Mouse (Mus musculus) E14TG2a.4 (cell line): ENCODE measurements around the gene Manbal.

Experiments used
- H3K27me3 ChIP-seq: 2 replicates; pipeline ENCODE4 v1.6.1; 2014; ENCODE audit warnings: low read length, control low read depth; ENCODE audit not compliant: insufficient read depth
- H3K36me3 ChIP-seq: 2 replicates; pipeline ENCODE4 v1.6.1; 2014; ENCODE audit warnings: low read length, control low read depth; ENCODE audit not compliant: insufficient read depth
- H3K4me1 ChIP-seq: replicated peaks from 2 replicates; pipeline ENCODE4 v1.6.1; 2014; ENCODE audit warnings: low read depth, low read length, control low read depth
- H3K4me3 ChIP-seq: replicated peaks from 2 replicates; pipeline ENCODE4 v1.5.1; 2014; ENCODE audit warnings: mild to moderate bottlenecking, low read length
- H3K9me3 ChIP-seq: 2 replicates; pipeline ENCODE4 v1.6.1; 2014; ENCODE audit warnings: low read length, control low read depth
- CTCF ChIP-seq: conservative IDR thresholded peaks from 2 replicates; pipeline ENCODE4 v1.5.1; 2014; ENCODE audit warnings: low read length
- NANOG ChIP-seq: IDR thresholded peaks from 2 replicates; pipeline ENCODE4 v1.6.1; 2014; ENCODE audit warnings: borderline replicate concordance, low read length, mixed read lengths
- POU5F1 ChIP-seq: IDR thresholded peaks from 2 replicates; pipeline ENCODE4 v1.6.1; 2014; ENCODE audit warnings: low read length, borderline replicate concordance

Manbal gene

DNA sequence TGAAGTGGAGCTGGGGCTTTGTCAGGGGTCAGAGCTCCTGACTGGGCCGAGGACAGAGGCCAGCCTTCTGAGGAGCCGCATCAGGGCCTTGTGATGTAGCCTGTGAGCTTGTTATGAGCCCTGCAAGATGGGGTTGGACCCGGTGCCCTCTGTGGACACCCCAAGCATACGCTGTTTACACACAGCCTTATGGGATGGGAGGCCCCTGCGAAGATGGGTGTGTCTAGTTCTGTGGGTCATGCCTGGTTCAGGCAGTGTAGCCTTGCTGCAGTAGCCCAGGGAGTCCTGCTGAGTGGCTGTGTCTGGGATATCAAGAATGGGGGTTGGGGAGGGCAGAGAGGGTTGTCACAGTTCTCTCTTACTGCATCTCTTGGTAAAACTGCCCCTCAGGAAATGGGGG, 64.5 kb downstream of the Manbal start:
- Histone ChIP-seq H3K9me3 (no peaks in the 10 kb centered on the region), H3K4me1 (peaks cover 99% of the 10 kb centered on the region), H3K36me3 (peaks cover 67% of the 10 kb centered on the region), H3K4me3 (peak overlapping the region; percentile 61), H3K27me3 (no peaks in the 10 kb centered on the region)
- TF ChIP-seq CTCF (no peak), NANOG (no peak), POU5F1 (no peak)

DNA sequence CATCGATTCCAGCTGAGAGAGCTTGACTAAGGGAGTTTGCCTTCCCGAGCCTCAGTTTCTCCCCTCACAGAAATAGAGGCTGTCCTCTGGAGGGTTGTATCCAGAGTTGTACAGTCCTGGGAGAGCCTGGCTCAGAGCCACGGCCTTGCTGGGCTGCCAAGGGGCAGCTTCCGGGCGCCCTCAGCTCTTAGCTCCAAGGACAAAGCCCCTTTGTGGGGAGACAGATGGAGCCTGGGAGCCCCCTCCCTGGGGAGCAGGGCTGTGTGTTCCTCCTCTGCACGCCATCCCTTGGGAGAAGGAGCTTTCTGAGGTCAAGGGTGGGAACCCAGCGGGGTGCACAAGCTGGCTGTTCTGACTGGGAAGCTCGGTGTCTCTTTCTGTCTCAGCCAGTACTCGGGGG, 65.1 kb downstream of the Manbal start:
- H3K9me3 ChIP-seq: no peaks in the 10 kb centered on the region
- H3K27me3 ChIP-seq: no peaks in the 10 kb centered on the region
- no peak for TF ChIP-seq NANOG
- no peak for TF ChIP-seq POU5F1
- no peak for TF ChIP-seq CTCF
- H3K4me3 ChIP-seq: peak overlapping the region; percentile 61
- H3K36me3 ChIP-seq: peaks cover 62% of the 10 kb centered on the region
- H3K4me1 ChIP-seq: peaks cover 99% of the 10 kb centered on the region

DNA sequence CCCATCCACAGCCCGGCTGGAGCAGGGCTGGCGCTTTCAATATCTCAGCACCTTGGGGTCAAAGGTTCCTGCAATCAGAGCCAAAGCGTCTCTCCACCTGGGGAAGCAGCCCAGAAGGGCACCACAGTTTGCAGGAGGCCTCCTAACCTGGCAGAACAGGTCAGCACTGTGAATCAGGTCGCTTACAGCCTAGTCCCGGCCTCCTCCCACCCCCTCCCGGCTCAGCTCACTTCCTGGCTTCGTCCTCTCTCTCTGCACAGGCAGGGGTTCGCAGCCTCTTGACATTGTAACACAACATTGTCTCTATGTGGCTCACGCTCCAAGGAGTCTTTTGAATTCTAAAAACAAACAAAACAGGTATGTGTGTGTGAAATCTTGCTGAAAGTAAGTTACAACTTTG, 66.6 kb downstream of the Manbal start:
- no peaks in the 10 kb centered on the region for H3K9me3 ChIP-seq
- H3K36me3 ChIP-seq: peaks cover 62% of the 10 kb centered on the region
- H3K4me1 ChIP-seq: peaks cover 99% of the 10 kb centered on the region
- H3K4me3 ChIP-seq: peak overlapping the region; percentile 61
- no peaks in the 10 kb centered on the region for H3K27me3 ChIP-seq
- TF ChIP-seq POU5F1: no peak
- TF ChIP-seq NANOG: no peak
- TF ChIP-seq CTCF: no peak

DNA sequence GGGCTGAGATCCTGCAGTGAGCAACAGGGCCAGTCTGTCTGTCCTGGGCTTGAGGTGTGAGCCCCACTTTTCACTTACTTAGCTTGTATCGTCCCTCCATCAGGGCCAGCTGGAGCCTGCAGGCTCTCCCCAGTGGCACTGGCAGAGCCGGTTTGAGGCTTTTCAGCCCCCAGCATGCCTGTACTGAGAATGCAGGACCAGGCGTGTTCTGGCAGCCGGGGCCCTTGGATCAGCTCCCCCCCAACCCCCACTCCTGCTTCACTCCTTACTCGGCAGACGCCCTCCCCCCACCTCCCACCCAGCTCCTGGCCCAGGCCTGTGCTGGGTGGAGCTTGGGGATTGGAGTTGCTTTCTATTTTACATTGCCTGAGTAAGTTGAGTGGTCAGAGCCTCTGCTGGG, 67.1 kb downstream of the Manbal start:
- no peaks in the 10 kb centered on the region for H3K9me3 ChIP-seq
- no peak for TF ChIP-seq CTCF
- TF ChIP-seq POU5F1: no peak
- TF ChIP-seq NANOG: no peak
- peak overlapping the region; percentile 61 for H3K4me3 ChIP-seq
- H3K4me1 ChIP-seq: peaks cover 96% of the 10 kb centered on the region
- H3K27me3 ChIP-seq: no peaks in the 10 kb centered on the region
- H3K36me3 ChIP-seq: peaks cover 62% of the 10 kb centered on the region

DNA sequence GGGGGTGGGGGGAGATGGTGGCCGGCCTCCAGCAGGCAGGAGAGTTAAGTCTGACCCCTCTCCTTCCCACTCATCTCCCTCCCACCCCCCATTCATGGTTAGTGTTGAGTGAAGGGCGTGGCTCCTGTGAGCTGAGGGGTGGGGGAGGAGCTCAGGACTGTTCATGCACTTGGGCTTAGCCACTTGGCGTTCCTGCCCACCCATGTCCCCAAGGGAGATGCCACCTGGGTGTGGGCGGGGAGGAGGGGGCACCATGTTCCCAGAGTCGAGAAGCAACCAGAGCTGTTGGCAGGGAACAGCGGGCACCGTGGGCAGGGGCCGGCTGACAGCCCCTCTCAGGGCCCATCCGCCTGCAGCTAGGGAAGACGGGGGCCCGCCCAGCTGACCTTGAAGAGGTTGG, 69.1 kb downstream of the Manbal start:
- Histone ChIP-seq H3K4me1 (peaks cover 76% of the 10 kb centered on the region), H3K9me3 (peaks cover 9% of the 10 kb centered on the region), H3K27me3 (no peaks in the 10 kb centered on the region), H3K4me3 (peak overlapping the region; percentile 66), H3K36me3 (peaks cover 60% of the 10 kb centered on the region)
- TF ChIP-seq CTCF (no peak), NANOG (no peak), POU5F1 (no peak)

DNA sequence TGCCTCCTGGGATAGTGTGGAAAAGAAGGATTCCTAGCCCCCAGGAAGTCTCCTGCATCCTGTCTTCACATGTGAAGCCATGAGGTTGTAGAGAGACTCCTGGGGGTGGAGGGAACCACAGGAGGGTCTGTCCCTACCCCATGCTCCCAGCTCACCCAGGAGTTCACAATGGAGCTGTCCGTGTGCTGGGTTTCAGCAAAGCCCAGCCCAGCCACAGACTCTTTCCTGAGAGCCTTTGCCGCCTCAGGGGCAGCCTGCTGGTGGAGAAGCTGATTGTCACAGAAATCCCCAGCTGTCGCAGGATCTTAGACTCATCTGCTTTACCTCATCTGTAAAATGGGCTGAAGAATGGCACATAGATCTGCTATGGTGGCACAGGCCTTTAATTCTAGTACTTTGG, 69.7 kb downstream of the Manbal start:
- Histone ChIP-seq H3K36me3 (peaks cover 60% of the 10 kb centered on the region), H3K27me3 (no peaks in the 10 kb centered on the region), H3K9me3 (peaks cover 14% of the 10 kb centered on the region), H3K4me3 (peak overlapping the region; percentile 66), H3K4me1 (peaks cover 70% of the 10 kb centered on the region)
- TF ChIP-seq CTCF (no peak), NANOG (no peak; the same call in 1 of the 2 replicates), POU5F1 (no peak)

DNA sequence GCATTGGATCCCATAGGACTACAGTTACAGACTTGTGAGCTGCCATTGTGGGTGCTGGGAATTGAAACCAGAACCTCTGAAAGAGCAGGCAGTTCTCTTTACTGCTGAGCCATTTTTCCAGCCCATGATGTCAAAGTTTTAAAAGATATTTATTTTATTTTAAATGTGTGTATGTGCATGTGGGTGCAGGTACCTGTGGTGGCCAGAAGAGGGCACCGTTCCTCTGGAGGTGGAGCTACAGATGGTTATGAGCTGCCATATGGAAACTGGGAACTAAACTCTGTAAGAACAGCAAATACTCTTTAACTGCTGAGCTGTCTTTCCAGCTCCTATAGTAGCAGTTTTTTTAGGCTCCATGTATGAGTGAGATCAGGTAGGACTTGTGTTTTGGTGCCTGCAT, 74.0 kb downstream of the Manbal start:
- Histone ChIP-seq H3K9me3 (peaks cover 29% of the 10 kb centered on the region), H3K27me3 (no peaks in the 10 kb centered on the region), H3K4me1 (peaks cover 37% of the 10 kb centered on the region), H3K4me3 (no peak overlapping the region), H3K36me3 (peaks cover 71% of the 10 kb centered on the region)
- TF ChIP-seq NANOG (no peak), CTCF (peak; percentile 54)
